Mouse (Mus musculus) thymus, postnatal 0 days (tissue): ENCODE measurements at regions not wholly inside any gene's neighbourhood (a gene's known extent, or its start where the extent isn't known, plus 50 kb on each side); places are given as distances from the start of the nearest gene placed in this dataset.

Source experiments
- DNase-seq: peaks from one replicate; pipeline ENCODE4 v3.0.0-alpha.2; 2015; ENCODE audit warnings: low spot score

DNA sequence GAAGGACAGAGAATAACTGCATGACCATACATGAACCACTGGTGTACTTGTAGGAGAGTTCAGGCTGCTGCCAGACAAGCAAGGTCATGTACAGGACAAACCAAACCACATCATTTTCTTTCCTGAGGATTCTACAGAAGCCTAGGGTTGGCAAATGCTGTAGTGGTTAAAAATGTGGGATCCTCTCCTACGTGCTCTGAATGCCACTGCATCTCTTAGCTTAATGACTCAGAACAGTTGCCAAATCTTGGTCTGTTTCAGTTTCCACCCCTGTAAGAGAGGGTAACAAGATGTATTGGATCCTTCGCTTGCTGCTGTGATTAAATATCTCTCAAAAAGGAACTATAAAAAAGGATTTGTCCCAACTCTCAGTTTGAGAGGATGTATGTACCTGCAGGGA lies 938.1 kb downstream of the 4930444P10Rik start:
- no peak for DNase-seq

- no peak for DNase-seq
These were observed 939.2 kb downstream of the 4930444P10Rik start for GRCm38 (mm10) chr1:15153952-15154351.

- DNase-seq = no peak
These were observed 949.1 kb downstream of the 4930444P10Rik start for GRCm38 (mm10) chr1:15143922-15144591.

- no peak for DNase-seq
These were observed 974.7 kb downstream of the 4930444P10Rik start for GRCm38 (mm10) chr1:15118462-15118861.

DNA sequence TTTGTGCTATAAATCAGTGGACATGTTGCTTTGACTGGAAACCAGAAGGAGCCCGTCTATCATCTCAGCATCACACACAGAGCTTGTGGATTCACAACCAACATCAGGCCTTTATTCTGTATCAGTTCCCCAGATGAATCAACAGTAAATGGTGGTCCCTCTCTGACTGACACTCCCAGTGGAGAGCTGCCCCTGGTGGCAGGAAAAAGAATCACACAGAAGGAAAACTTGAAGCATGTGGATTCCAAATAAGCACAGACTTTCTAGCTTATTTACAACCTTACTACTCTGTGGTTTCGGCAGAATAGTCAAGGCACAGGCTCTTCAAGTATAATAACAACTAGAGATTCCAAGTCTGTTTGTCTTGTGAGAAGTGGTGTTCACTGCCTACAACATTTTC lies 981.7 kb downstream of the 4930444P10Rik start:
- no peak for DNase-seq

GRCm38 (mm10) chr1:15070331-15070730 lies 1022.8 kb downstream of the 4930444P10Rik start:
- DNase-seq = no peak

- no peak for DNase-seq
These were observed 1059.1 kb downstream of the 4930444P10Rik start for GRCm38 (mm10) chr1:15034047-15034446.

- DNase-seq = no peak
These were observed 1074.7 kb downstream of the 4930444P10Rik start for GRCm38 (mm10) chr1:15018460-15018779.

GRCm38 (mm10) chr1:15017689-15018459 lies 1075.3 kb downstream of the 4930444P10Rik start:
- no peak for DNase-seq

DNA sequence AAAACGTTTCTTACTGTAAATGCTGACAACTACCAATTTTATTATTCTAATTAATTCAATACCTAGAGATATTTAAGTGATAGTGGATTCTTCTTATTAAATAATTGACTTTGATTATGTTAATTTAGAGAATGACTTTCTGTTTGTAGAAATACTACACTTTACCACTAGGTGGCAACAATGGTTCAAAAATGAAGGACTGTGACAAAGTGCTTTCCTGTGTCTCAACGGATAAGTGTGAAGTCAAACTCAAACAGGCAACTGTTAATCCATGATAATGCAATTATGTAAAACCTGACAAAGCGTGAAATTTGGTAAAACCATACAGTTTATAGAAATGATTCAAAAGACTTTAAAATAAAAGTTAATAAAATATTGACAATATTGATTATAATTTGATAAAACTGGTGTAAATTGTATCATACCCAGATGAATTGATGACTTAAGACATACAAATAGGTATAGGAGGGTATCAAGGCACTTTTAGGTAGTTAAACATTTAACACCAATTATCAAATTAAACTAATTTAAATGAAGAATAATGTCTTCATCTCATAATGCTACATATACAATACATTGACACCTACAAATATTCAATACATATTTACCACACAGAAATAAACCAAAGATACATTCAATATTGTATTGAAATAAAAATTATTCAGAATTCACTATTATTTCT lies 1085.3 kb downstream of the 4930444P10Rik start:
- DNase-seq = peak; percentile 33

GRCm38 (mm10) chr1:14995348-14995747 lies 1097.8 kb downstream of the 4930444P10Rik start:
- no peak for DNase-seq

GRCm38 (mm10) chr1:14980093-14980711 lies 1112.9 kb downstream of the 4930444P10Rik start:
- DNase-seq = no peak
